Mouse (Mus musculus) T-helper 17 cell (primary cell): ENCODE measurements around the gene Fndc10.
"Not testable (repeated sequence)": the region's sequence is repeated elsewhere in the genome, so short reads cannot be mapped to it uniquely, and the experiment has no call there.

Experiments used
- in situ Hi-C, 2 experiments: fragments of 300-600 bp; cut with MboI, MseI; formaldehyde crosslinking; loops; 1 replicate in 1 of 2; 2 replicates in 1 of 2; pipeline ENCODE4 v1.15.1; 2025; ENCODE audit warnings: high pct_unique_total_duplicates in 2 of 2

Fndc10 gene

DNA sequence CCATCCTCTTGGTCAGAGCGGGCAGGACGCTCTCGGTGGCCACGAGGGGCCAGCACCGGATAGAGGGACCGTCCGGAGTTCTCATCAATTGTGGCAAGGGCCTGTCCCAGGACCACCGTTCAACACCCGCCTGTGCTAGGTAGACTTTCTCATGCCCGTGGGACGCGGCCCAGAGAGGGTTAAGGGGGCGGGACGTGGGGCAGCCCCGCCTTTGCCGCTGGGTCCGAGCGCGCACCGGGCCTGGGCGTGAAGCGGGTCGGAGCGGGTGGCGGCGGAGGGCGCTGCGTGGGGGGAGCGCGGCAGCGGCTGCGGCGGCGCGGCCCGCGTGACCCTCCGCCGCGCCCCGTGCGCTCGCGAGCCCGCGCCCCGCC, at the start of gene Fndc10:
Gene Fndc10, plus strand, starts transcription at position 232 of the 371 bp plus-strand sequence.
- in situ Hi-C loops, result loop anchor here in 1 of 2 experiments (5.0 kb wide), 1 partner anchor 37 kb away; no protein-coding TSS in a partner anchor

DNA sequence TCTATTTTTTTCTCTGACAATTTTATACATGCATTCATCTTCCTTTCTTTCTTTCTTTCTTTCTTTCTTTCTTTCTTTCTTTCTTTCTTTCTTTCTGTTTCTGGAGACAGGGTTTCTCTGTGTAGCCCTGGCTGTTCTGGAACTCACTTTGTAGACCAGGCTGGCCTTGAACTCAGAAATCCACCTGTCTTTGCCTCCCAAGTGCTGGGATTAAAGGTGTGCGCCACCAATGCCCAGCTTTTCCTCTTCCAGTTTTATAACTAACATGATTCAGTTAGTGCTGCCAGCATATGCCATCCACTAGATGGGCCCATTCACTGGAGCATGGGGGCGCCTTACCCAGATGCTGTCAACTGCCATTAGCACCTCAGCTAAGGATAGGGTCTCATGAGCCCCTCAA, 48.8 kb upstream of the Fndc10 start, which contains the start of gene Gm10563:
Gene Gm10563, minus strand, starts transcription at position 101 of the 400 bp plus-strand sequence.
- in situ Hi-C loops, result not testable (repeated sequence)

DNA sequence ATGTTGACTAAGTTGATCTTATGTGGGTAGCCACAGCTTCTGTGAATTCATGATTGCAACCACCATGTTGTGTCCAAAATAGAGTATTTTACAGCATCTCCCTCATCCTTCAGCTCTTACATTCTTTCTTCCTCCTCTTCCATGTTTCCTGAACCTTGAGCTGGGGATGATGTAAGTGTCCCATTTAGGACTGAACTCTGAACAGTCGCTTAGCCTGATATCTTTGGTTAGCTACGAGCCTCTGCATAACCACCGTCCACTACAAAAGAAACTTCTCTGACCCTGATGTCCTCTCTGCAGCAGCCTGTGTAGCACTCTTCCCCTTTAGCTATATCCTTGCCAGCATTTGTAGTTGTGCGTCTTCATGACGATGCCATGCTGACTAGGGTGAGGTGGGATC, 48.4 kb upstream of the Fndc10 start:
- in situ Hi-C loops, result no loop called here

DNA sequence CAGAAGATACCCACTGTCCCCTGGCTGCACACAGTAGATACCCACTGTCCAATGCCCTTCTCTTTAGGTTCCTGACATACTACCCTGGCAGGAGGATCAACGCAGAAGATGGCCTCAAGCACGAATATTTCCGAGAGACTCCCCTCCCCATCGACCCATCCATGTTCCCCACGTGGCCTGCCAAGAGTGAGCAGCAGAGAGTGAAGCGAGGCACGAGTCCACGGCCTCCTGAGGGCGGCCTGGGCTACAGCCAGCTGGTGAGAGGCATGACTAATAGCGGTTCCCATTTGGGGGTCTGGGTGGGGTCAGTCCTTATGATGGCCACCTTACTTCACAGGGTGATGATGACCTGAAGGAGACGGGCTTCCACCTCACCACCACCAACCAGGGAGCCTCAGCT, 44.8 kb upstream of the Fndc10 start:
- in situ Hi-C loops, result no loop called here

DNA sequence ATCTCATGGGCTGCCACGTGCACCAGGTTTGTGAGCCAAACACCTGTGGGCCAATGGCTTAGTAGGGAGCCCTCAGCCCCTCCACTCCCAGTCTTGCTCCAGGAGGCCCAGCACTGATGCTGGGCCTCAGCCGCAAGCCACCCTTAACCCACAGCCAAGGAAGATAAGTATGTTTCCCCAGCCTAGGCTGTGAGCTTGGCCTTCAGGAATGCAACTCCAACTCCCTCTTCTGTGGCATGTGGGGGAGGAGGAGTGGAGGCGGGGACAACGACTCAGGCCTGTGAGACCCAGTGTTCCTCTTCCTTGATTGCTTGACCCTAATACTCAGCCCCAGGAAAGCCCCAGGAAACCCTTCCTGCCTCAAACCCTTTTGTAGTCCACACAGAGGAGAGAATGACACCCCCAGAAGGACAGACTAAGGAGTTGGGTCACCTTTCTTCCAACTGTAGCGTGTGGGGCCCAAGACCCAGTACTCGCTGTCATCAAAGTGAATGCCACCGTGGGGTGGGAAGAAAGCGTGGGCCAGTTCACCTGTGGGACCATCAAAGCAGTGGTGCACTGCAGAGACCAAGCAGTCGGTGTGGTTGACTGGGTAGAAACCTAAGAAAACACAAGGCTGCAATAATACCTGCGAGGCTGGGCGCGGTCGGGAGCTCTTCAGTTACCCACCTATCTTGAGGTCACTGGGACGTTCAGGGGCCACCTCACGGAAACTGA, 42.4 kb upstream of the Fndc10 start:
- in situ Hi-C loops, result no loop called here

DNA sequence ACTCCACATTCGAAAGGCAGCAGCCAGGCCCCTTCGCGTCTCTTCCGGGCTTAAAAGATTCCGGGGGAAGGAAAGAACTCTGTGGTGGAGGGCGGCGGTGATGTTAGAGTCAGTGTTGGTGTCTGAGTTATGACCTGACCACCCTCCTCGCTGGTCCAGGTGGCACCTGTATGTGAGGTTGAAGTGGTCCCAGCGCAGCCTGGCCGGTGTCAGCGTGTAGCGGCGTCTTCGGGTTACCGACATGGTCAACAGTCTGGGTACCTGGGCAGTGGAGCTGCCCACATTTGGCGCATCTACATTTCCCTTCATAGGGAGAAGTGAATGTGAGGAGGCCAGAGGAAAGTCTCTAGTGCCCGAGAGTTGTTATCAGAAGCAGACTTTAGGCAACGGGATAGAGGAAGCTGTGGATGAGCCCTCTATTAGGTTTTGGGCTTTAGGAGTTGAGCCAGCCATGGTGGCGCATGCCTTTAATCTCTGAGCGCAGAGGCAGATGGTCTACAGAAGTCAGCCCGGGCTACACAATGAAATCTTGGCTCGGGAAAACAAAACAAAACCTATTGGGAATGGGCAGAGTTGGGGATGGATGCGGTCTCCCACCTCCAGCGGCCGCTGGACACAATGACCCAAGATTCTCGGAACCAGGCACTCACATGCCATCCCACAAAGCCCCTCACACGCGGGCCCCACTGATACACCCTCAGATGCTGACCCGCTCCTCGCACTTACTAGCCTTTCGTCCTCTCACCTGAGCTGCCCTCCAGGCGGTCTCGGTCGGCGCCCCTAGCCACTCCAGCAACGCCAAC, 41.7 kb upstream of the Fndc10 start:
- in situ Hi-C loops, result no loop called here

DNA sequence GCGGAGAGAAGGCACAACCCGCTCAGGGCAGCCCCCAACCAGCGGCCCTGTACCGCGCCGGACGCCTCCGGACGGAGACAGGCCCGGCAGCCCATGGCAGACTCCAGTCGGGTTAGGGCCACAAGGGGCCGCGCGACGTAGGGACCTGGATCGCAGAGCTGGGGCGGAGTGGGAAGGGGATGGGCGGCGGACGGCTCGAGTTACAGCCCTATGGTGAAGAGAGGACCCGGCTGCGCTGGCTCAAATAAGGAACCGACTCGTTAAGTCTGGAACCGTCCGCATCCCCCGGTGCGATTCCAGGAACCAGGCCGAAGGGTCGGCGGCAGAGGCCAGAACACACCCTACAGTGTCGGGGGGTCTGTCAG, 41.1 kb upstream of the Fndc10 start, which contains the start of gene Mmp23:
Gene Mmp23, minus strand, starts transcription at position 299 of the 365 bp plus-strand sequence.
- in situ Hi-C loops, result no loop called here

DNA sequence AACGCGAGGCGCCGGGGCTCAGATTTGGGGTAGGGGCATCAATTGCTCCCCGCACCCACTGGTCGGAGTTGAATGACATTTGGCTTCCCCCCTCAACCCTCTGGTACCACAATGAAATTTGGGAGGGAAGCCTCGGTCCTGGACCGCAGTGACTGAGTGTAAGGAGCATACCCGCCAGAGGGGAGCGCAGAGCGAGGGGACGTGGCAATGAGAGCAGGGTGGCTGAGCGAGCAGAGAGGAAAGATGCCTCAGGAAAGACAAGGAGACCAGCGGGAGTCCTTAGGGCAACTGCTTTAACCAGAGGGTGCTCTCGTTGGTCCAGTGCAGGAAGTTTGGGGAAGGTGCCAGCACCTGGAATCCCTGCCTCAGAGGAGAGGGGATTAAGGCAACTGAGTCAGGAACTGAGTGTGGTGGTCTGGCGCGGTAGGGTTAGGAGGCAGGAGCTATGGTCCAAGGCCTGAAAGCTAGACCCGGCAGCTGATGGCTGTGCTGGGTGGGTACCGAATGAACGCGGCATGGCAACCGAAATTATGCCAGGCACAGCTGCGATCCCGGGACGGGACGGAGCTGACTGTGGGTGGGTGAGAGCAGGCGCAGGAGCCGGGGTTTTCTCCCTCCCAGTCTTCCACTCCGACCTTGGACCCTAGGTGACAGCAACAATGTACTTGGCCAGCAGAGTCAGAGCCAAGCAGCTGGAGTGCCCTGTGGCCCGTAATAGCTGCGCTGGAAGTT, 40.5 kb upstream of the Fndc10 start:
- in situ Hi-C loops, result no loop called here

DNA sequence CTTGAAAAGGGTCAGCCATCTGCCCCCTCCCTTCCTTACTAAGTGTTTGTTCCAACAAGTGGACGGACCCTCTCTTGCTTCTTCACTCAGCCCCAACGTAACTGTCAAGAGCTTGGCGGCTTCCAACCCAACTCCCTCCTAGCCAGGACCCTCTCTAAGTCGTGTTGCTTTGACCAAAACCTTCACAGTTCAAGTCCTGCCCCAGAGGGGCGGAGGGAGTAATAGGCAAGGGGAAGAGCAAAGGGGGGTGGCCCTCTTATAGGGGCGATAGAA, 40.0 kb upstream of the Fndc10 start:
- in situ Hi-C loops, result no loop called here

DNA sequence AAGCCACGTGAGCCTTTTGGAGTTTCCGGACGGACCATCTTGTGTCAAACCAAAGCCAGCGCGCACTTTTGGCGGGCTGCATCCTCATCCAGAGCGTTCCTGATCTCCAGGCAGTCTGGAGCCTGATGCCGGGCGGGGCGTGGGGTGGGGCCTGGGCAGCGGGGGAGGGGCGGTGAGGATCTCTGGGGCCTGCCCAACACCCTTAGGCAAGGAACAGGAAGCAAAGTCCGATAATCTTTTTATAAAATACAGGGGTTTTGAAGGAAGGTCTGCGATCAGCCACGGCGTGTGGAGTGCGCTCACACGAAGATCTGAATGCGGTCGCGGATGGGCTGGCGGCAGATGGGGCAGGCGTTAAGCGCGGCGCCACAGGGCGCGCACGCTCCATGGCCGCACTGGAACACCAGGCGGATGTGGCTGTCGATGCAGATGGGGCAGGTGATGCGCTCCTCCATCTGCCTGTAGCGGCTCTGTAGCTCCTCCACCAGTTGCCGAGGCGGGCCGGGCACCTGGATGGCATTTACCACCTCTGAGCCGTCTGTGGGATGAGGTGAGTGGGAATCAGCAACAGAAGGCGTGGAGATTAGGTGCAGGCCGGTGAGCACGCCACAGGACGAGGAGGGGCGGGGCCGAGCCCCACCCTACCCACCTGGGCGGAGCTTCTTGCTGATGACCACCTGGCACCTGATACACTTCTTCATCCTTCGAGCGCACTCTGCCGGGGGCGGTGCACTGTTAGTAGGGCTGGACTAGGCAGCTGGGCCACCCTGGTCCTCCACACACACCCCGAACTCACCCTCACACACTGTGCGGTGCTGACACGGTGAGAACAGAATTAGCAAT, 39.5 kb upstream of the Fndc10 start:
- in situ Hi-C loops, result loop anchor here in 1 of 2 experiments (5.0 kb wide), 1 partner anchor 38 kb away; the partner anchor contains the start of gene Fndc10

DNA sequence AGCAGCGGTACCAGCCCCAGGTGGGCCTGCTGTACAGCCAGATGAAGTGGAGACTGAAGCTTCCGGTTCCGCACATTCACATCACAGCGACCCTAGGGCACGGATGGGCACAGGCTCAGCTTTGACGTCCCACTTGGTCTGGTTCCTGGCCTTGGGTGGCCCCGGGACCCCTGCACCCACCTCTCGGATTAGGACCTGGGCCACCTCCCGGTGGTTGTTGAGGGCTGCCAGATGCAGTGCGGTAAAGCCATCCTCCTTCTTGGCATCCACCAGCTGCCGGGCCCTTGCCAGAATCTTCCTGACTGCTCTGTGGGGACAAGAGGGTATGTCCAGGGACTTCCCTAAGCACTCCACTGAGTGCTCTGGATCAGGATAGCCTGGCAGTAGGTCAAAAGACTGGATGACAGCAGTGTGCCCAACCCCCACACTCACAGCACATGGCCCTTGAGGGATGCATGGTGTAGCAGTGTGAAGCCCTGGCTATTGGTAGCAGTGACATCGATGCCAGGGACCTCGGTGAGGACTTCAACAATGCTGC, 37.9 kb upstream of the Fndc10 start:
- in situ Hi-C loops, result loop anchor here in 1 of 2 experiments (5.0 kb wide), 1 partner anchor 36 kb away; the partner anchor contains the start of gene Fndc10

DNA sequence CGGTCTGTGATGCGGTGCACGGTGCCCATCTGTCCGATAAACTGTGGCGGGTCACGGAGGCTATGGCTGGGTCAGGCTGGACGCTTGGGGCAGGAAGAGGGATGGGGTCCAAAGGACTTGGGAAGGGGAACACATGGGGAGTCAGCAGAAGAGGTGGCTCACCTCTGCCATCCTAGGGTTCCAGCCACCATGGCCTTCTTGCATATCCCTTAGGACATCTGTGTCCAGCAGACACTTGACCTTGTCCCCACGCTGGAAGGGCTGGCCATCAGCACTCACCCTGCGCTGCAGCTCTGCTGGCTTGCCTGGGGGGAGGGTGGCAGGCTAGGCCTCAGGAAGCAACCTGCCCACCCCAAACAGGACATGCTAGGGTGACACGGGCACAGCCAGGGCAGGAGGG, 35.2 kb upstream of the Fndc10 start:
- in situ Hi-C loops, result loop anchor here in 1 of 2 experiments (5.0 kb wide), 1 partner anchor 33 kb away; the partner anchor contains the start of gene Fndc10

DNA sequence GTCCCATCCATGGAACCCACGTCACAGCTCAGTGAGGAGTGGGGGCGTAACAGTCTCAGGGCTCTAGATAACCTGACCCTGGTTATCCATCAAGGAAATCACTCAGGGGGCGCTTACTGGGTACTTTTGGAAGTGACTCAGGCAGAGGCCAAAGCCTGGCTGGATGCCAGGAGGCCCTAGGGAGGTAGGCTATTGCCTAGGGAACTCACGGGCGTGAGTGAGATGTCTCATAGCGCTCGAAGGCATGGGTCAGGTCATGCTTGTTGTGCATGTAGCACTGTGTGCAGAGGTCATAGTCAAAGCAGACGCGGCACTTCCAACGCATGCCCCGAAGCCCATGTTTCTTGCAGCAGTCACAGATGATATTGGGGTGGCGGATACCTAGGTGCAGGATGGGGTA, 33.5 kb upstream of the Fndc10 start:
- in situ Hi-C loops, result no loop called here

DNA sequence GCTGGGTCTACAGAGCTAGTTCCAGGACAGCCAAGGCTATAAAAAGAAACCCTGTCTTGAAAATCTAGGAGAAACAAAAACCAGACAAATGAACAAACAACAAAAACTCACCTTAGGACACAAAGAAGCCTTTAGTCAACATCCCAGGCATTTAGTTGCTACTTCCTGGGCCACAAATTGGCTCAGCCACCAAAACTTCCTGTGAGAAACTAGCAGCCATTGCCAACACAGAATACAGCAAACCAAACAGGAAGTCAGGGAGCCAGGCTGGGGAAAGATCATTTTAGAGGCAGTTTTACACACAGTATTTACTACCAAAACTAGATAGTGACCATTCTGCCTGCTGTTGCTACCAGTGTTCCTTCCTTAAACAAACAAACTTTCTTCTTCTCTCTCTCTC, 27.2 kb upstream of the Fndc10 start:
- in situ Hi-C loops, result no loop called here

DNA sequence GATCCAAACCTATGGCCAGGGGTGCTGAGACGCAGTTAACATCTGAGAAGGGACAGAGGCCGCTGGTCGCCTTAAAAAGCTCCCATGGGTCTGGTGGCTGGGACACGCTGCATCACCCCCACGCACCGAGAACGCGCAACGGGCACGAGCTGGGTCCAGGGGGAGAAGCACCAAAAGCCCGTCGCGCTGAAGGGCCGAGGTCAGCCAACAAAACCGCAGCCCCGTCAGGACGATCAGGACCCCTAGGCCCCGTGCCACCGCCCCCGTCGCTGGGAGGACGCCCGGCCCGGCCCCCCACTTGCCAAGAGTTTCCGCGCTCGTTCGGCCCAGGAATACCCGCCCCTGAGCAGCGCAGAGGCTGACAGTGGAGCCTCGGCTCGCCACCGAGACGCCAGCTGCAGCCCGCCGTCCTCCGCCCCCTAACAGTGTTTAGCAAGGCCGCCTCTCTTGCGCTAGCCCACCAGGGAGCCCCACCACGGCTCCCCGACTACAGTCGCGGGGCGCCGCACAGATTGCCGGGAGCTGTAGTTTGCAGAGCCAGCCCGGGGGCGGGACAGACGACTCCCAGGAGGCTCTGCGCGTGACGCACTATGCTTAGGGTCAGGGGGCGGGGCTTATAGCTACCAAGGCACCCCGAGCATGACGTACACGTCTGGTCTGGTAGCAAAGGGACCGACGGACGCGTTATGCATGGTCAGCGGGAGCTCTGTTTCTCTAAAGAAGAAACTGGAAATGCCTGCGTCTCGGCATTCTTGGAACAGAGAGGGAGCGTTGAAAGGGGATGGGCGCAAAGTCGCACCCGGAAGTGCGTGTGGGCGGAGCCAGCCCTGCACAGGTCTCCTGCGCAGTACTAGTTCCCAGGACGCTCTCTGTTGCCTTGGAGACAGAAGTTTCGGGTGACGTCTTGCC, 25.2 kb upstream of the Fndc10 start, which contains the start of gene Mib2:
Gene Mib2, minus strand, starts transcription at position 510 of the 909 bp plus-strand sequence.
- in situ Hi-C loops, result no loop called here

DNA sequence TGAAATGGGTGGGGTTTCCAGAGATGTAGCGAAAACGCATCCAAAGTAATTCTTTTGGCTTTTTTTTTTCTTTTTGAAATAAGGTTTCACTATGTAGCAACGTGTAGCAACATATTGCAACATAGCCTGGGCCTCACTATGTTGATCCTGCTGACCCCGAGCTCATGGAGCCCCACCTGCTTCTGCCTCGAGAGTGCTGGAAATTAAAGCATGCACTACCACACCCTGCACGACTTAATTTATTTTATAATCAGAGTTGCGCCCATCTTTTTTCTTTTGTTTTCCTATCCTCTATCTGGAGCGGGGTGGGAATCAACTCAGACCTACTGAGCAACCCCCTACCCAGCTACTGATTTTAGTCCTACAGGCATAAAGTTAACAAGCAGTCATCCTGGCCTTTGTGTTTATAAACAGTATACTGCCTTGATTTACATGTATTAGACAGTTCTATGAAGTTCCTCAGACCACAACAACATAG, 24.5 kb upstream of the Fndc10 start:
- in situ Hi-C loops, result no loop called here

DNA sequence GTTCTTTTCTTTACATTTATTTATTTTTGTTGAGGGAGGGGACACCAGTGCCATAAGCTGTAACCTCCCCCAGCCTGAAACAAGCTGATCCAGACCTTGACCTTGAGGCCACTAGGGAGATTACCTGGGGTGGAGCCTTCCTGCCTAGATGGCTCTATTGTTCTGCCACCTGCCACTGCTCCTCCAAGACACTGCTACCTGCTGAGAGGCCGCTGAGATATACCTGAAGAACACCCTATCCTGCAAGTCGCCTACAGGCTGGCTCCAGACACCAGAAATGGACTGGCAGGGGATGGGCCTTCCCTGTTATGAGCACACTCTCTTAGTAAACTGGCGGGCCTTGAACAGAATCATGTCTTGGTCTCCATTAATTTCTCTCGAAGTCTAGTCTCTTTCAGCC, 23.9 kb upstream of the Fndc10 start:
- in situ Hi-C loops, result not testable (repeated sequence)

DNA sequence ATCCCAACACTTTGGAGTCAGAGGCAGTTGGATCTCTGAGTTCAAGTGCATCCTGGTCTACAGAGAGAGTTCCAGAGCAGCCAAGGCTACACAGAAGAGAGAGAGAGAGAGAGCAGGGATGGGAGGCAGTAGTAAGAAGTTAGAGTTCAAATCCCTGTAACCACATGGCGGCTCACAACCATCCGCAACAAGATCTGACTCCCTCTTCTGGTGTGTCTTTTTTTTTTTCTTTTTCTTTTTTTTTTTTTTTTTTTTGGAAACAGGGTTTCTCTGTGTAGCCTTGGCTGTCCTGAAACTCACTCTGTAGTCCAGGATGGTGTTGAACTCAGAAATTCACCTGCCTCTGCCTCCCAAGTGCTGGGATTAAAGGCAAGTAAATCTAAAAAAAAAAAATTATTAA, 22.1 kb upstream of the Fndc10 start:
- in situ Hi-C loops, result no loop called here

DNA sequence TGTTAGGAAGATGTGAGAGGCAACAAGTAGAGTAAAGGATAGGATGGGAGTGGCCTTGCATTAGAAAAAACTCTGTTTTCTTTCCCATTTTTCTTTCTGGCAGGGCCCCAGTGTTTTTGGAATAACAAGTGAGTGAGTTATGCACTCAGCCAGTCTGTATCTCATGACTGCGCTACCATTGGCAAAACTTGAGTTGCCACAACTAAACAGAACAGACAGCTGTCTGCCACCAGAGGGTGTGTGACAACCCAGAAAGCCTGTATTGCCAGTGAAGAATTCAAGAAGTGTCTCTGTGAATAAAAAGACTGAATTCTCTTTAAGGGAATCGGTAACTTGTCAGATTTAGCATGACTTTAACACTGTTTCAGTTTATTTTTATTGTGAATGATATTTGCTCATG, 18.2 kb upstream of the Fndc10 start:
- in situ Hi-C loops, result no loop called here
